Mouse (Mus musculus): ENCODE measurements around the gene C2. TPM values are rescaled to one million over a fixed set of nuclear protein-coding genes. Genes with fewer than 3 reads are reported as not detected.
"Not testable (repeated sequence)": the region's sequence is repeated elsewhere in the genome, so short reads cannot be mapped to it uniquely, and the experiment has no call there.

The C2 gene
- polyA plus RNA-seq, 1 experiment from 2014 or later, result 6.2 TPM

- H3K9ac ChIP-seq, result no peak overlapping the region
- no peaks in the 10 kb centered on the region for H3K27me3 ChIP-seq (replicated peaks)
- ATAC-seq (ENCODE audit: insufficient read depth, low FRiP score, low read depth), result no peak
- H3K4me2 ChIP-seq, result no peak overlapping the region
- H3K36me3 ChIP-seq, result peaks cover 55% of the 10 kb centered on the region
- H3K4me3 ChIP-seq (replicated peaks), result no peak overlapping the region
- no peak overlapping the region for H3K27ac ChIP-seq
- WGBS, result 80% methylated on average over 9 of the region's 9 CpGs
- H3K9me3 ChIP-seq, result no peaks in the 10 kb centered on the region
- 0 out of 2 replicates have a peak, but pooled peaks cover 2% of the 10 kb centered on the region for H3K4me1 ChIP-seq
Measured at GRCm38 (mm10) chr17:34902895-34903294, 4.8 kb upstream of the C2 start.

- H3K9me3 ChIP-seq; ATAC-seq (ENCODE audit: insufficient read depth, low FRiP score, low read depth); H3K4me1 ChIP-seq; H3K27me3 ChIP-seq (replicated peaks); H3K9ac ChIP-seq; H3K4me3 ChIP-seq (replicated peaks); H3K27ac ChIP-seq; H3K4me2 ChIP-seq: not testable (repeated sequence)
- 85% methylated on average over 9 of the region's 10 CpGs for WGBS
- H3K36me3 ChIP-seq, result peaks cover 45% of the 10 kb centered on the region
Measured at GRCm38 (mm10) chr17:34901948-34902347, 3.9 kb upstream of the C2 start.

GRCm38 (mm10) chr17:34900826-34901225, 2.8 kb upstream of the C2 start:
- H3K4me1 ChIP-seq, result peaks cover 14% of the 10 kb centered on the region; the same call in 1 of the 2 replicates
- not testable (repeated sequence) for H3K9ac ChIP-seq; H3K27ac ChIP-seq; H3K4me2 ChIP-seq; H3K9me3 ChIP-seq; H3K27me3 ChIP-seq (replicated peaks); ATAC-seq (ENCODE audit: insufficient read depth, low FRiP score, low read depth); H3K4me3 ChIP-seq (replicated peaks)
- H3K36me3 ChIP-seq, result peaks cover 34% of the 10 kb centered on the region

- H3K4me2 ChIP-seq, result peak overlapping the region; percentile 86
- H3K9ac ChIP-seq, result peak overlapping the region; percentile 89
- peaks cover 22% of the 10 kb centered on the region for H3K4me1 ChIP-seq
- no peaks in the 10 kb centered on the region for H3K9me3 ChIP-seq
- H3K36me3 ChIP-seq, result peaks cover 25% of the 10 kb centered on the region
- no peaks in the 10 kb centered on the region for H3K27me3 ChIP-seq (replicated peaks)
- peak overlapping the region; percentile 99 for H3K27ac ChIP-seq
- no peak for ATAC-seq (ENCODE audit: insufficient read depth, low FRiP score, low read depth)
- under 1% methylated on average over 5 of the region's 5 CpGs for WGBS
- H3K4me3 ChIP-seq (replicated peaks), result peak overlapping the region; percentile 90
Measured at GRCm38 (mm10) chr17:34899890-34900243, 1.8 kb upstream of the C2 start.

GRCm38 (mm10) chr17:34899053-34899889, 1.2 kb upstream of the C2 start:
- Histone ChIP-seq H3K9me3 (no peaks in the 10 kb centered on the region), H3K4me1 (peaks cover 22% of the 10 kb centered on the region), H3K4me2 (peak overlapping the region; percentile 86), H3K9ac (peak overlapping the region; percentile 89), H3K4me3 (replicated peaks) (peak overlapping the region; percentile 90), H3K27ac (peak overlapping the region; percentile 99), H3K27me3 (replicated peaks) (no peaks in the 10 kb centered on the region), H3K36me3 (peaks cover 19% of the 10 kb centered on the region)
- ATAC-seq (ENCODE audit: insufficient read depth, low FRiP score, low read depth), result no peak
- under 1% methylated on average over 44 of the region's 45 CpGs for WGBS

- 0% methylated on average over 12 of the region's 47 CpGs for WGBS
- Histone ChIP-seq H3K27me3 (replicated peaks) (no peaks in the 10 kb centered on the region), H3K9ac (peak overlapping the region; percentile 89), H3K9me3 (no peaks in the 10 kb centered on the region), H3K36me3 (peaks cover 14% of the 10 kb centered on the region; the same call in 1 of the 2 replicates), H3K27ac (peak overlapping the region; percentile 99), H3K4me2 (peak overlapping the region; percentile 86), H3K4me3 (replicated peaks) (peak overlapping the region; percentile 90), H3K4me1 (peaks cover 24% of the 10 kb centered on the region)
- ATAC-seq (ENCODE audit: insufficient read depth, low FRiP score, low read depth), result no peak
Measured at GRCm38 (mm10) chr17:34898706-34899052, 614 bp upstream of the C2 start.

GRCm38 (mm10) chr17:34897373-34898159, 499 bp downstream of the C2 start:
- H3K36me3 ChIP-seq, result peaks cover 3% of the 10 kb centered on the region; the same call in 1 of the 2 replicates
- peak overlapping the region; percentile 89 for H3K9ac ChIP-seq
- peak overlapping the region; percentile 86 for H3K4me2 ChIP-seq
- no peaks in the 10 kb centered on the region for H3K9me3 ChIP-seq
- H3K4me1 ChIP-seq, result peaks cover 28% of the 10 kb centered on the region
- no peaks in the 10 kb centered on the region for H3K27me3 ChIP-seq (replicated peaks)
- peak overlapping the region; percentile 90 for H3K4me3 ChIP-seq (replicated peaks)
- H3K27ac ChIP-seq, result peak overlapping the region; percentile 99
- 0 out of 2 replicates have a peak, but pooled peaks have one; percentile 9 for ATAC-seq (ENCODE audit: insufficient read depth, low FRiP score, low read depth)
- WGBS, result 14% methylated on average over 10 of the region's 10 CpGs

- H3K4me2 ChIP-seq, result no peak overlapping the region
- H3K36me3 ChIP-seq, result no peaks in the 10 kb centered on the region
- no peak overlapping the region for H3K4me3 ChIP-seq (replicated peaks)
- no peak for ATAC-seq (ENCODE audit: insufficient read depth, low FRiP score, low read depth)
- WGBS, result 80% methylated on average over 17 of the region's 17 CpGs
- no peaks in the 10 kb centered on the region for H3K9me3 ChIP-seq
- H3K4me1 ChIP-seq, result peaks cover 28% of the 10 kb centered on the region
- no peaks in the 10 kb centered on the region for H3K27me3 ChIP-seq (replicated peaks)
- H3K27ac ChIP-seq, result no peak overlapping the region; the same call in 1 of the 2 replicates
- H3K9ac ChIP-seq, result no peak overlapping the region
Measured at GRCm38 (mm10) chr17:34896366-34896765, 1.7 kb downstream of the C2 start.

- peak overlapping the region; percentile 90 for H3K27ac ChIP-seq
- H3K27me3 ChIP-seq (replicated peaks), result no peaks in the 10 kb centered on the region
- H3K4me1 ChIP-seq, result peaks cover 28% of the 10 kb centered on the region
- peak overlapping the region; percentile 79 for H3K4me3 ChIP-seq (replicated peaks)
- H3K9ac ChIP-seq, result no peak overlapping the region
- 90% methylated on average over 15 of the region's 15 CpGs for WGBS
- no peaks in the 10 kb centered on the region for H3K9me3 ChIP-seq
- H3K36me3 ChIP-seq, result no peaks in the 10 kb centered on the region
- peak overlapping the region; percentile 91 for H3K4me2 ChIP-seq
- no peak for ATAC-seq (ENCODE audit: insufficient read depth, low FRiP score, low read depth)
Measured at GRCm38 (mm10) chr17:34895724-34896123, 2.3 kb downstream of the C2 start.

GRCm38 (mm10) chr17:34894801-34895530, 3.1 kb downstream of the C2 start:
- no peak for ATAC-seq (ENCODE audit: insufficient read depth, low FRiP score, low read depth)
- H3K9ac ChIP-seq, result peak overlapping the region; percentile 82
- peak overlapping the region; percentile 79 for H3K4me3 ChIP-seq (replicated peaks)

GRCm38 (mm10) chr17:34894074-34894597, 3.9 kb downstream of the C2 start:
- Histone ChIP-seq H3K9ac (peak overlapping the region; percentile 82), H3K4me1 (peaks cover 26% of the 10 kb centered on the region), H3K4me2 (peak overlapping the region; percentile 91), H3K36me3 (no peaks in the 10 kb centered on the region), H3K9me3 (no peaks in the 10 kb centered on the region), H3K4me3 (replicated peaks) (peak overlapping the region; percentile 79), H3K27ac (peak overlapping the region; percentile 90), H3K27me3 (replicated peaks) (no peaks in the 10 kb centered on the region)
- under 1% methylated on average over 42 of the region's 51 CpGs for WGBS
- peak; percentile 88 for ATAC-seq (ENCODE audit: insufficient read depth, low FRiP score, low read depth)

More at GRCm38 (mm10) chr17:34894801-34895530, 3.1 kb downstream of the C2 start:
- WGBS, result 7% methylated on average over 49 of the region's 51 CpGs
- Histone ChIP-seq H3K27ac (peak overlapping the region; percentile 90), H3K9me3 (no peaks in the 10 kb centered on the region), H3K4me2 (peak overlapping the region; percentile 91), H3K27me3 (replicated peaks) (no peaks in the 10 kb centered on the region), H3K36me3 (no peaks in the 10 kb centered on the region), H3K4me1 (peaks cover 28% of the 10 kb centered on the region)
